In the genomic region with DNA sequence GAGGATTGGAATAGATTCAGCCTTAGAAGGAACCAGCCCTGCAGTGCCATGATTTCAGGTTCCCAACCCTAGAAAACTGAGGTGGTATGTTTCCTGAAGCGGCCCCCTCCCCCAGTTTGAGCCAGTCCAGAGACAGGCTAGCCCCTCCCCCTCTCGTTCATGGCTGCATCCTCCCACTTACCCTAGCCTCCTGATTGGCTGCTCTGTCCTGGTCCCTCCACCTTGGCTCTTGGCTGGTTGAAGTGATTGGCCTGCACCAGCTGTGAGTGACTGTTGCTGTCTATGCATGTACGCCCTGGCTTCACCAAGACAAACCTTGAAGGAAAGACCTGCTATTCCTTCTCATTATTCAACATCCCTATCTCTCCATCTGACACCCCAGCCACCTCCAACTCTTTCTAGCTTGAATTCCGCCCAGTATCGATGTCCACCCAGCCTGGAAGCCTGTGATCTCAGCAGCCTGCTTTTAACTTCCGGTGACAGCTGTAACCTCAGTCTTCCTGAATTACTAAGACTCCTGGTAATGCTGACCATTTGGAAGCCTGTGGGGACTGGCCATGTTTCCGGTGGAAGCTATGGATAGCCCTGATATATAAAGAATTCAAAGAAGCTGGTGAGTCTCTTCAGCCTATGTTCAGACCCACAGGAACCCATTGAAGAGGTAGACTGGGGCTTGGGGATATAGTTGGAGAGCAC, we compare ENCODE assay signal across 11 mouse cellular contexts. TPM values are rescaled to one million over a fixed set of nuclear protein-coding genes. Genes with fewer than 3 reads are reported as not detected.
"Had no signal": no experiment of that assay in that cellular context is flagged by ENCODE, and none has a peak within 500 bp of the region (broad histone marks: within the 10 kb centered on the region; RNA-seq: fewer than 3 reads in every experiment).

No protein-coding gene starts in this region.

- H3K36me3 ChIP-seq: limb, embryonic 10.5 days; midbrain, embryonic 13.5 days; neural tube, embryonic 15.5 days had no signal

- H3K4me3 ChIP-seq: left cerebral cortex, adult 2 months; limb, embryonic 10.5 days; midbrain, embryonic 13.5 days; neural tube, embryonic 15.5 days had no signal

- ATAC-seq: lung, postnatal 0 days; midbrain, embryonic 13.5 days had no signal

- DNase-seq: kidney, postnatal 25 days; lung, adult 2 months; lung, postnatal 4 days; right cerebral cortex, adult 18-20 months; right cerebral cortex, postnatal 25 days; thymus, postnatal 4 days had no signal

- H3K4me2 ChIP-seq: midbrain, embryonic 13.5 days; neural tube, embryonic 15.5 days had no signal

- H3K9me3 ChIP-seq: limb, embryonic 10.5 days; midbrain, embryonic 13.5 days; neural tube, embryonic 15.5 days had no signal

RNA-seq across cellular contexts. Expression of a gene that starts 53.5 kb away (rescaled TPM):
- polyA plus RNA-seq: lung, adult 2 months had no signal
